Mouse (Mus musculus): Measurements from ENCODE around the gene Cphx1. TPM values are rescaled to one million over a fixed set of nuclear protein-coding genes. Genes with fewer than 3 reads are reported as not detected.
A peak's percentile ranks its signal among the peaks of the same experiment; 100 is the strongest.
"Not testable (repeated sequence)": the region's sequence is repeated elsewhere in the genome, so short reads cannot be mapped to it uniquely, and the experiment has no call there.

The Cphx1 gene
- polyA plus RNA-seq (2015; fragmentation: Nextera tagmentation; extraction: Ambion mirVana): 0.09 TPM in 1 of 2 replicates, not detected in the other

GRCm38 (mm10) chr14:25938004-25938403 lies at the start of gene Cphx1:
TSS of gene Cphx1 (plus strand) at chr14:25938304.
- not testable (repeated sequence) for H3K4me3 ChIP-seq (ENCODE audit: low read length); H3K9ac ChIP-seq (ENCODE audit: low read length); H3K4me2 ChIP-seq (ENCODE audit: low read depth, low read length); H3K36me3 ChIP-seq (ENCODE audit: control insufficient read depth, insufficient read depth, low read length); H3K4me1 ChIP-seq (replicated peaks; ENCODE audit: control insufficient read depth, insufficient read depth, low read length); H3K27ac ChIP-seq (ENCODE audit: low read length); H3K27me3 ChIP-seq (ENCODE audit: control insufficient read depth, insufficient read depth, low read depth, low read length); ATAC-seq (ENCODE audit: low read depth); H3K9me3 ChIP-seq (ENCODE audit: control insufficient read depth, low read length)
- no CpG with 5 or more reads among the region's 8 CpGs for WGBS

- ATAC-seq (ENCODE audit: low read depth): peak; percentile 60; the same call in 1 of the 2 replicates
Observed at GRCm38 (mm10) chr14:25894566-25894965, 43.5 kb upstream of the Cphx1 start.

GRCm38 (mm10) chr14:25895686-25896085 lies 42.4 kb upstream of the Cphx1 start:
- H3K4me2 ChIP-seq (ENCODE audit: low read depth, low read length); H3K27me3 ChIP-seq (ENCODE audit: control insufficient read depth, insufficient read depth, low read depth, low read length); H3K9ac ChIP-seq (ENCODE audit: low read length); H3K9me3 ChIP-seq (ENCODE audit: control insufficient read depth, low read length); H3K4me3 ChIP-seq (ENCODE audit: low read length); H3K27ac ChIP-seq (ENCODE audit: low read length); H3K4me1 ChIP-seq (replicated peaks; ENCODE audit: control insufficient read depth, insufficient read depth, low read length); H3K36me3 ChIP-seq (ENCODE audit: control insufficient read depth, insufficient read depth, low read length): not testable (repeated sequence)
- no CpG with 5 or more reads among the region's 7 CpGs for WGBS
- ATAC-seq (ENCODE audit: low read depth): peak; percentile 75; the same call in 1 of the 2 replicates

More at GRCm38 (mm10) chr14:25894566-25894965, 43.5 kb upstream of the Cphx1 start:
- H3K9me3 ChIP-seq (ENCODE audit: control insufficient read depth, low read length); H3K27ac ChIP-seq (ENCODE audit: low read length); H3K4me2 ChIP-seq (ENCODE audit: low read depth, low read length); H3K4me1 ChIP-seq (replicated peaks; ENCODE audit: control insufficient read depth, insufficient read depth, low read length); H3K9ac ChIP-seq (ENCODE audit: low read length); H3K36me3 ChIP-seq (ENCODE audit: control insufficient read depth, insufficient read depth, low read length); H3K27me3 ChIP-seq (ENCODE audit: control insufficient read depth, insufficient read depth, low read depth, low read length); H3K4me3 ChIP-seq (ENCODE audit: low read length): not testable (repeated sequence)
- WGBS: no CpG with 5 or more reads among the region's 3 CpGs

GRCm38 (mm10) chr14:25903000-25903399 lies 35.1 kb upstream of the Cphx1 start, which contains the start of gene Plac9a:
TSS of gene Plac9a (minus strand) at chr14:25903100.
- WGBS: no CpG with 5 or more reads among the region's 10 CpGs

GRCm38 (mm10) chr14:25905243-25905642 lies 32.9 kb upstream of the Cphx1 start:
- not testable (repeated sequence) for ATAC-seq (ENCODE audit: low read depth); H3K4me2 ChIP-seq (ENCODE audit: low read depth, low read length); H3K9ac ChIP-seq (ENCODE audit: low read length); H3K27me3 ChIP-seq (ENCODE audit: control insufficient read depth, insufficient read depth, low read depth, low read length); H3K4me3 ChIP-seq (ENCODE audit: low read length); H3K36me3 ChIP-seq (ENCODE audit: control insufficient read depth, insufficient read depth, low read length); H3K9me3 ChIP-seq (ENCODE audit: control insufficient read depth, low read length); H3K27ac ChIP-seq (ENCODE audit: low read length); H3K4me1 ChIP-seq (replicated peaks; ENCODE audit: control insufficient read depth, insufficient read depth, low read length)
- no CpG with 5 or more reads among the region's 5 CpGs for WGBS

More at GRCm38 (mm10) chr14:25903000-25903399, 35.1 kb upstream of the Cphx1 start, which contains the start of gene Plac9a:
- not testable (repeated sequence) for H3K4me3 ChIP-seq (ENCODE audit: low read length); H3K4me2 ChIP-seq (ENCODE audit: low read depth, low read length); H3K9ac ChIP-seq (ENCODE audit: low read length); H3K27ac ChIP-seq (ENCODE audit: low read length); H3K4me1 ChIP-seq (replicated peaks; ENCODE audit: control insufficient read depth, insufficient read depth, low read length); H3K36me3 ChIP-seq (ENCODE audit: control insufficient read depth, insufficient read depth, low read length); H3K27me3 ChIP-seq (ENCODE audit: control insufficient read depth, insufficient read depth, low read depth, low read length); H3K9me3 ChIP-seq (ENCODE audit: control insufficient read depth, low read length)
- 0 out of 2 replicates have a peak, but pooled peaks have one; percentile 43 for ATAC-seq (ENCODE audit: low read depth)

- H3K4me1 ChIP-seq (replicated peaks; ENCODE audit: control insufficient read depth, insufficient read depth, low read length); H3K9ac ChIP-seq (ENCODE audit: low read length); H3K4me2 ChIP-seq (ENCODE audit: low read depth, low read length); H3K9me3 ChIP-seq (ENCODE audit: control insufficient read depth, low read length); H3K27ac ChIP-seq (ENCODE audit: low read length); H3K27me3 ChIP-seq (ENCODE audit: control insufficient read depth, insufficient read depth, low read depth, low read length); ATAC-seq (ENCODE audit: low read depth); H3K4me3 ChIP-seq (ENCODE audit: low read length); H3K36me3 ChIP-seq (ENCODE audit: control insufficient read depth, insufficient read depth, low read length): not testable (repeated sequence)
- WGBS: no CpG with 5 or more reads among the region's 9 CpGs
Observed at GRCm38 (mm10) chr14:25907272-25907671, 30.8 kb upstream of the Cphx1 start.

- not testable (repeated sequence) for H3K4me2 ChIP-seq (ENCODE audit: low read depth, low read length); H3K9ac ChIP-seq (ENCODE audit: low read length); H3K4me1 ChIP-seq (replicated peaks; ENCODE audit: control insufficient read depth, insufficient read depth, low read length); H3K27ac ChIP-seq (ENCODE audit: low read length); H3K36me3 ChIP-seq (ENCODE audit: control insufficient read depth, insufficient read depth, low read length); H3K27me3 ChIP-seq (ENCODE audit: control insufficient read depth, insufficient read depth, low read depth, low read length); H3K9me3 ChIP-seq (ENCODE audit: control insufficient read depth, low read length); H3K4me3 ChIP-seq (ENCODE audit: low read length)
- no CpG with 5 or more reads among the region's 8 CpGs for WGBS
- ATAC-seq (ENCODE audit: low read depth): peak; percentile 66; the same call in 1 of the 2 replicates
Observed at GRCm38 (mm10) chr14:25908976-25909375, 29.1 kb upstream of the Cphx1 start.

GRCm38 (mm10) chr14:25918427-25919170 lies 19.5 kb upstream of the Cphx1 start:
- no CpG with 5 or more reads among the region's 5 CpGs for WGBS
- H3K4me3 ChIP-seq (ENCODE audit: low read length); H3K27me3 ChIP-seq (ENCODE audit: control insufficient read depth, insufficient read depth, low read depth, low read length); H3K27ac ChIP-seq (ENCODE audit: low read length); H3K36me3 ChIP-seq (ENCODE audit: control insufficient read depth, insufficient read depth, low read length); H3K9ac ChIP-seq (ENCODE audit: low read length); H3K9me3 ChIP-seq (ENCODE audit: control insufficient read depth, low read length); H3K4me1 ChIP-seq (replicated peaks; ENCODE audit: control insufficient read depth, insufficient read depth, low read length); H3K4me2 ChIP-seq (ENCODE audit: low read depth, low read length): not testable (repeated sequence)
- peak; percentile 94 for ATAC-seq (ENCODE audit: low read depth)

GRCm38 (mm10) chr14:25926814-25927561 lies 11.1 kb upstream of the Cphx1 start:
- H3K4me2 ChIP-seq (ENCODE audit: low read depth, low read length); H3K9me3 ChIP-seq (ENCODE audit: control insufficient read depth, low read length); H3K4me1 ChIP-seq (replicated peaks; ENCODE audit: control insufficient read depth, insufficient read depth, low read length); H3K27ac ChIP-seq (ENCODE audit: low read length); H3K4me3 ChIP-seq (ENCODE audit: low read length); H3K27me3 ChIP-seq (ENCODE audit: control insufficient read depth, insufficient read depth, low read depth, low read length); H3K9ac ChIP-seq (ENCODE audit: low read length); H3K36me3 ChIP-seq (ENCODE audit: control insufficient read depth, insufficient read depth, low read length): not testable (repeated sequence)
- WGBS: no CpG with 5 or more reads among the region's 44 CpGs
- peak; percentile 89 for ATAC-seq (ENCODE audit: low read depth)
